Mouse (Mus musculus) bone marrow, adult 2 months (tissue): Measurements from ENCODE around the gene Lnx2.

Experiments
- CTCF ChIP-seq: fragments of 200-500 bp; IDR thresholded peaks from 2 replicates; pipeline ENCODE4 v1.5.1; 2011; ENCODE audit warnings: low read length, control low read depth; ENCODE audit not compliant: control insufficient read depth, insufficient read depth
- POLR2A ChIP-seq: fragments of 200-500 bp; IDR thresholded peaks from 2 replicates; pipeline ENCODE4 v1.6.1; 2011; ENCODE audit warnings: low read depth, mild to moderate bottlenecking, control low read depth, low read length, borderline replicate concordance; ENCODE audit not compliant: control insufficient read depth

DNA sequence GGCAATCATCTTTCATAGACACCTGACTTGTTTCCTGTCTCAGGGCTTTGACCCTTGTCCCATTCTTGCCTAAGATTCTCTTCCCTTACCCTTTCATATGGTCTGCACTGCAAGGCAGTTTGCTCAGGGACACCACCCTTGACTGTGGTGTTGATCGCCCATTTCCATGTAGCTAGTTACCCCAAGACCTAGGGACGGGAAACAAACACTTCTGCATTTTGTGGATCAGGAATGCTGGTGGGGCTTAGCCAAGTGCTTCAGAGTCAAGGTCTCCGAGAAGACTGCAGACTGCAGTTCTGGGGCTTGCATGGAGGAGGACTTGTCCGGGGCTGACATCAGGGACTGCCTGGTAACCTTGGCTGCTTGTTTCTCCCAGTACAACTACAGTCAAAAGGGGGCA lies 10.4 kb upstream of the Lnx2 start:
- TF ChIP-seq POLR2A (no peak), CTCF (no peak)
